Mouse (Mus musculus): Measurements from ENCODE around the gene Tex2. TPM values are rescaled to one million over a fixed set of nuclear protein-coding genes. Genes with fewer than 3 reads are reported as not detected.
A peak's percentile ranks its signal among the peaks of the same experiment; 100 is the strongest.

Gene Tex2
- total RNA-seq (2012; rRNA removed): 33.6 and 34.4 TPM in 2 replicates

DNA sequence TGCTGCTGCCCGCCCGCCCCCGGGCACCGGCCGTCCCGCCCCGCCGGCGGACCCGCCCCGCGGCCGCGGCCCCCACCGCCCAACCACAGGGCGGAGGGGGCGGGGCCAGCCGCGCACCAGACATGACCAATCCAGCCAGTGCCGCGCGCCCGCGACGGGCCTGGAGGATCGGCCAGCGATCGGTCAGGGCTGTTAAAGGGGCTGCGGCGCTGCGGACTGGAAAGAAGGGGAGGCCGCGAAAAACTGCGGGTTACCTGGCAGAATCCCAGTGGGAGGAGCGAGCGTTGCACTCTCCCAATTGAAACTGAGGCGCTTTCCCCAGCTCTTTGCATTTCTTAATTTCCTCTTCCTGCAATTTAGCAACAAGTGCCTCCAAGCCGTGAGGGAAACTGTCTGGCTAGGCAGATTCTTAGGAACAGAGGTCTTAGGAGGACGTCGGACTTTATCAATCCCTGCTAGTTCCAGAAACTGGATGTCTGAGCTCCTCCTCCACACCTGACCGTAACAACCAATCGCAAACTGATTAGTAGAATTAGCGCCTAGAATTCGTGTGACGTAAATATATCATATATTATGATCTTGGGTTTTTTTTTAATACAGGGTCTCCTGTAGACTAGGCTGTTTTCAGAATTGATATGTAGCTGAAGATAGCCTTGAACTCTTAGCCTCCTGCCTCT lies at the start of gene Tex2:
Gene Tex2, minus strand, starts transcription at position 463 of the 677 bp plus-strand sequence.
- peak within 1 kb of the TSS; percentile 49; the same call in 1 of the 2 replicates for H3K27ac ChIP-seq (ENCODE audit: insufficient read depth, low read depth, low read length, poor library complexity, severe bottlenecking)
- TF ChIP-seq MAFK (IDR thresholded peaks at IDR 0.05; ENCODE audit: insufficient read depth, low read depth, low read length) (peak; percentile 59; the same call in 1 of the 2 replicates), ZNF384 (IDR thresholded peaks at IDR 0.05; ENCODE audit: low read depth, low read length) (peak; percentile 49; the same call in 1 of the 2 replicates), ZC3H11A (IDR thresholded peaks at IDR 0.05; ENCODE audit: borderline replicate concordance, low read depth, low read length) (0 out of 2 replicates have a peak, but pooled peaks have one; percentile 14), HCFC1 (IDR thresholded peaks at IDR 0.05; ENCODE audit: borderline replicate concordance, insufficient read depth, low read length) (peak; percentile 84), CHD2 (IDR thresholded peaks at IDR 0.05; ENCODE audit: low read depth, low read length) (0 out of 2 replicates have a peak, but pooled peaks have one; percentile 50)
- in situ Hi-C loops (cut with MboI; ENCODE audit: low sequenced_read_pairs in 2 of 2, unreplicated experiment in 2 of 2): no loop called here

GRCm38 (mm10) chr11:106662634-106663407 lies 49.6 kb upstream of the Tex2 start:
- no peak for TF ChIP-seq ZC3H11A (IDR thresholded peaks at IDR 0.05; ENCODE audit: borderline replicate concordance, low read depth, low read length)
- TF ChIP-seq HCFC1 (IDR thresholded peaks at IDR 0.05; ENCODE audit: borderline replicate concordance, insufficient read depth, low read length): no peak
- TF ChIP-seq MAFK (IDR thresholded peaks at IDR 0.05; ENCODE audit: insufficient read depth, low read depth, low read length): no peak
- no peak for TF ChIP-seq CHD2 (IDR thresholded peaks at IDR 0.05; ENCODE audit: low read depth, low read length)
- peak; percentile 86 for TF ChIP-seq ZNF384 (IDR thresholded peaks at IDR 0.05; ENCODE audit: low read depth, low read length)
- Histone ChIP-seq H3K27ac (ENCODE audit: insufficient read depth, low read depth, low read length, poor library complexity, severe bottlenecking) (no peak overlapping the region), H3K4me1 (ENCODE audit: control insufficient read depth in 2 of 2, insufficient read depth in 2 of 2, low read length in 2 of 2, poor library complexity in 1 of 2) (peaks cover 17 to 31% of the 10 kb centered on the region in 2 experiments), H3K4me3 (ENCODE audit: insufficient read depth in 1 of 2, low read depth in 1 of 2, low read length in 2 of 2, poor library complexity in 1 of 2, severe bottlenecking in 1 of 2) (no peak overlapping the region), H3K9ac (ENCODE audit: insufficient read depth, low read depth, low read length, poor library complexity, severe bottlenecking) (no peak overlapping the region), H3K36me3 (ENCODE audit: control insufficient read depth, insufficient read depth, low read length, poor library complexity, severe bottlenecking) (peaks cover 9% of the 10 kb centered on the region; the same call in 1 of the 2 replicates), H3K9me3 (ENCODE audit: control insufficient read depth, insufficient read depth, low read depth, low read length) (no peaks in the 10 kb centered on the region)
- in situ Hi-C loops (cut with MboI; ENCODE audit: low sequenced_read_pairs in 2 of 2, unreplicated experiment in 2 of 2): no loop called here
- no peak for DNase-seq (ENCODE audit: low read depth, low spot score)

More for the DNA sequence above, at the start of gene Tex2:
- Histone ChIP-seq H3K9me3 (ENCODE audit: control insufficient read depth, insufficient read depth, low read depth, low read length) (no peaks in the 10 kb centered on the region), H3K9ac (ENCODE audit: insufficient read depth, low read depth, low read length, poor library complexity, severe bottlenecking) (peak within 1 kb of the TSS; percentile 88), H3K4me1 (ENCODE audit: control insufficient read depth in 2 of 2, insufficient read depth in 2 of 2, low read length in 2 of 2, poor library complexity in 1 of 2) (peaks cover 7 to 11% of the 10 kb centered on the region in 2 experiments), H3K36me3 (ENCODE audit: control insufficient read depth, insufficient read depth, low read length, poor library complexity, severe bottlenecking) (no peaks in the 10 kb centered on the region), H3K4me3 (ENCODE audit: insufficient read depth in 1 of 2, low read depth in 1 of 2, low read length in 2 of 2, poor library complexity in 1 of 2, severe bottlenecking in 1 of 2) (peak within 1 kb of the TSS; percentile 91 to 95)
- peak; percentile 91 for DNase-seq (ENCODE audit: low read depth, low spot score)

- DNase-seq (ENCODE audit: low read depth, low spot score): no peak
- in situ Hi-C loops (cut with MboI; ENCODE audit: low sequenced_read_pairs in 2 of 2, unreplicated experiment in 2 of 2): no loop called here
- H3K4me1 ChIP-seq (ENCODE audit: control insufficient read depth in 2 of 2, insufficient read depth in 2 of 2, low read length in 2 of 2, poor library complexity in 1 of 2): peaks cover 12 to 24% of the 10 kb centered on the region in 2 experiments
- no peak overlapping the region for H3K4me3 ChIP-seq (ENCODE audit: insufficient read depth in 1 of 2, low read depth in 1 of 2, low read length in 2 of 2, poor library complexity in 1 of 2, severe bottlenecking in 1 of 2)
- H3K9me3 ChIP-seq (ENCODE audit: control insufficient read depth, insufficient read depth, low read depth, low read length): no peaks in the 10 kb centered on the region
- H3K27ac ChIP-seq (ENCODE audit: insufficient read depth, low read depth, low read length, poor library complexity, severe bottlenecking): no peak overlapping the region; the same call in 1 of the 2 replicates
- peaks cover 9% of the 10 kb centered on the region; the same call in 1 of the 2 replicates for H3K36me3 ChIP-seq (ENCODE audit: control insufficient read depth, insufficient read depth, low read length, poor library complexity, severe bottlenecking)
- H3K9ac ChIP-seq (ENCODE audit: insufficient read depth, low read depth, low read length, poor library complexity, severe bottlenecking): no peak overlapping the region
- TF ChIP-seq MAFK (IDR thresholded peaks at IDR 0.05; ENCODE audit: insufficient read depth, low read depth, low read length): no peak
- no peak for TF ChIP-seq CHD2 (IDR thresholded peaks at IDR 0.05; ENCODE audit: low read depth, low read length)
- TF ChIP-seq HCFC1 (IDR thresholded peaks at IDR 0.05; ENCODE audit: borderline replicate concordance, insufficient read depth, low read length): no peak
- TF ChIP-seq ZC3H11A (IDR thresholded peaks at IDR 0.05; ENCODE audit: borderline replicate concordance, low read depth, low read length): no peak
- TF ChIP-seq ZNF384 (IDR thresholded peaks at IDR 0.05; ENCODE audit: low read depth, low read length): no peak
Measured at GRCm38 (mm10) chr11:106660453-106661081, 47.3 kb upstream of the Tex2 start.
